Mouse (Mus musculus): ENCODE measurements around the gene Parp6.
A peak's percentile ranks its signal among the peaks of the same experiment; 100 is the strongest.

Parp6 gene

GRCm38 (mm10) chr9:59655958-59656634, 39.0 kb downstream of the Parp6 start, which contains the start of gene Pkm:
Pkm (plus strand) TSS chr9:59656368.
- peak; percentile 97 to 98 for DNase-seq (ENCODE audit: low spot score in 2 of 2)

DNA sequence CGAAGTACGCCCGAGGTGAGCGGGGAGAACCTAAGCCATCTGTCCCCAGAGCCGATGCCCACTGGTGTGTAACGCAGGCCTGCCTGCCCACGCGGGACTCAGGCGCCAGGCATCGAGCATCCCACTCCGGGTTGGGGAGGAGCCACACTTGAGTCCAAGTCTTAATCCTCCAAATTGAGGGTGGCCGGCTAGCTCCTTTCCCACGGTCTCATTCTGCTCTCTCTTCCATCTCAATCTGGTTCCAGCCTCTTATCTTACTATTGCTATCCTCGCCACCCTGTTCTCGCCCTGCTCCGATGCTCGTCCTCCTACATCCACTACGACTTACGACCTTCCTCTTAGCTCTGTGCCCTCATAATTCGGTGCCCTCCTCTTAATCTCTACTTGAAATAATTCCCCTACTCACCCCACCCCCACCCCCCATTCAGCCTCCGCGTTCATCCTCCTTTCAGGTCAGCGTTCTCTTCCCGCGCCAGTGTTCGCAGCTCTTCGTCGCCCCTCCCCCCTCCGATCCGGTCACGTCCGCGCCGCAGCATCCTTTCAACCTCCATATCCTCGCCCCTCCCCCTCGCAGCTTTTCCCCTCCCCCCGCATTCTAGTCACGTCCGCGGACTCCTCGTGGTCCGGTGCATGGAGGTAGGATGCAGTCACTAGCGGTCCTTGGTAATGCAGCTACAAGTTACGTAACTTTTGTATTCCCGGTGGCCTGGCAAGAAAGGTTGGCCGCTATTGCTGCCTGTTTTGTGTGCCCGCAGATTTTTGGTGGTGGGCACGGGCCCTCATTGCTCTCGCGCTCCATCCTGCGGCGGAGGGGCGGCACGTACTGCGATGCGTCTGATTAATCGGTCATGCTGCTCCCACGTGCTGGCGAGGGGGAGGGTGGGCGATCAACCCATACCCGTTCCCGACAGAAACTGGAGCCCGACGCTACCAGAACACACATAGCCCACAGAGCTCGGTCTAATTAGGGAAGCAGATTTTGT, 39.8 kb downstream of the Parp6 start:
- peak; percentile 86 to 90 for DNase-seq (ENCODE audit: low spot score in 2 of 2)

DNA sequence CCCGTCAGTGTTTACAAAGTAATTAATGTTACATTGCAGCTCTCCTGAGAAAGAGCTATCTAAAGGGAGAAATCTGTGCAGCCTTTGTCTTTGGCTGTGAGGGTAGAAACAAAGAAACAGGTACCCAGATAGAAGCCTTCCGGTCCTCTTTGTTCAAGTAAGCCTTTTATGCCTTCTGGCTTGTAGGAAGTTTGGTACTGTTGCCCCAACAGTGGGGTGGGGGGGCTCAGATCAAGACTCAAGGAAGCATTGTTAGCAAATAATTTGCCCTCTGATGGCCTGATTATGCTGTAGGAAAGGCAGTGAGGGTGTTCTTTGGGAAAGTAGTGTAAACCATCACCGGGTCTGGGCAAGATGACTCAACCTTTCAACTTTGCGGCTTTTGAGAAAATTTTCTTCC, 41.1 kb downstream of the Parp6 start:
- DNase-seq (ENCODE audit: low spot score in 2 of 2), result no peak

GRCm38 (mm10) chr9:59659036-59660026, 42.2 kb downstream of the Parp6 start:
- DNase-seq (ENCODE audit: low spot score in 2 of 2), result peak; percentile 76 to 84

DNA sequence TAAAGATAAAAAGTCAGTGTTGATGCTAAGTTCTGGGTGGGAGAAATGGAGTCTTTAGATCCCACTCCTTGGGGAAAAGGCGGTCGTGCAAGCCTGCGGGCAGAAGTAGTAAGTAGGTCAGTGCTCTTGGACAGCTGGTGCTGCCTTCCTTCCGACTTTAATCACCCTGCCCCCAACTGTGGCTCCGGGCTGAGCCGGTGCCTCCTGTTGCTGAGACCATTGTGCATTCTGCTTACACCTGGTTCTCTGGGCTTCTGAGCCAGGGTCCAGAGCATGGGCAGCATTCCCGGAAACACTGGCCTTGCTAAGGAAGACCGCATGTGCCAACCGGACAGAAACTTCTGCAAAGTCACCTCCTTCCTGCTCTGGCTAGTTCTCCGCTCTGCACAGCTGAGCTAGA, 43.3 kb downstream of the Parp6 start:
- no peak for DNase-seq (ENCODE audit: low spot score in 2 of 2)

DNA sequence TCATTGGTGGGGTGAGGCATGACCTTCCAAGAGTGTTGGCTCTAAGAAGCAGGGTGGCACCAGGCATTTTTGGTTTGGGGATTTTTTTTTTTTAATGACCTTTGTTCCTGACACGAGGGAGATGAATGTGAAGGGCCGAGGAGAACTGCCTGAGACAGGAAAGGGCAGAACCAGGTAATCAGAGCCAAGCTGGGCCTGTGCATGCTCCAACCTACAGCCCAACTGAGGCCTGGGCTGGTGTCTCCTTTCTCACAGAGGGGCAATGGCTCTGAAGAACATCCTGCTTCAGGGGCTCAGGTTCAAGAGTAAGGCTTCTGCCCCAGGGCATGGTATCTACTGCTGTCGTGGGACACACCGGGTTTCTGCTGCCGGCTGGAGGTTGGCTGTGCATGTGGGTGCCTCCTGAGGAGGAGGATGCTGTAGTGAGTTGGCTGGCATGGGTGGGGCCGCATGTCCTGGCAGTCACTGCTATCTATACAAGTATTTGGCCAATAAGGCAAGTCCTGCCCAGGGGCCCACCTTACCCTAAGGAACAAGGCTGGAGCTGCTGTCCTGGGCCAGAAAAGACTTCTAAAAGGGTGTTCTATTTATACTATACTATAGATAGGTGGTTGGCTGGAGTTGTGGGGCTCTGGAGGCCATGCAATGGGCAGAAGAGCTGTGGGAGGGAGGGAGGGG, 44.4 kb downstream of the Parp6 start:
- DNase-seq (ENCODE audit: low spot score in 2 of 2), result no peak

DNA sequence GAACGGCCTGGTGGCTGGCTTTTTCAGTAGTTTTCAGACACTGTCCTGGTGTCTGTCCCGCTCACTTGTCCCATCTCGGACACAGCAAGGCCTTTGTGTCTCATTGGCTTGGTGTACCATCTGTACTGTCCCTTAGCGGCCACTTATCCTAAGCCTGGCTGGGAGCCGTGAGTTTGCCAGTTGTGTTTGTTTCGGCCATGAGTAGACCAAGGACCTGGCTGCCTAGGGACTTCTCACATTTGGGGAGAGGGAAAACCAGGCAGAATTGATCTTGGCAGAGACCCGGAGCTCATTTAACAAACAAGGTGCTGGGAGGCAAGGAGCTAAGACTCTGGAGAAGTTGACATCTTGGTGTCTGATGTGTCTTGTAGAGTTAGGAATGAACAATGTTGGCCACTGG, 46.1 kb downstream of the Parp6 start:
- no peak for DNase-seq (ENCODE audit: low spot score in 2 of 2)

- no peak for DNase-seq (ENCODE audit: low spot score in 2 of 2)
Observed at GRCm38 (mm10) chr9:59663957-59664356, 46.9 kb downstream of the Parp6 start.

DNA sequence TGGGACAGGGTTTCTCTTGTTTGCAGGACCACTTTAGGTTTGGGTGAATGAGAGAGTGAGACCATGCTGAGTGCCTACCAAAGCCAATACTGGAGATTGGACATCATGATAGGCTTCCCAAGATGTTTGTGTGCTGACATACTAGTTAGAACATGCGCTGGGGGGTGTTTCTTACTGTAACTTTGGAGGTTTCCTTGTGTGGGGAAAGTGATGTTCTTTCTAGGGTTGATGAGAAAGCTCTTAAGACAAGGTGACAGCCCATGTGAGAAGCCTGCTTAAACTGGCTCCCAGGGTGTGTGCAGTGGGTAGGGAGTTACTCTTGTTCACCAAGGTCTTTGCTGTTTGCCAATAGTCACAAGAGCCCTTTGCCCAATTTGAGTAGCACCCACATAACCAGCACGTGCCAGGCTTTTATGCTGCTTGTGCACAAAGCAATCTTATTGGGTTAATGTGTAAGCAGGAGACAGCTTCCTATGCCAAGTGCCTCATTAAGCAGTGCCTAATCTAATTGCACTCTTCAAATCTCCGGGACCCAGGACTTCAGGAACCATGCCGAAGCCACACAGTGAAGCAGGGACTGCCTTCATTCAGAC, 47.7 kb downstream of the Parp6 start:
- no peak for DNase-seq (ENCODE audit: low spot score in 2 of 2)

GRCm38 (mm10) chr9:59666016-59666415, 48.9 kb downstream of the Parp6 start:
- DNase-seq (ENCODE audit: low spot score in 2 of 2), result no peak

DNA sequence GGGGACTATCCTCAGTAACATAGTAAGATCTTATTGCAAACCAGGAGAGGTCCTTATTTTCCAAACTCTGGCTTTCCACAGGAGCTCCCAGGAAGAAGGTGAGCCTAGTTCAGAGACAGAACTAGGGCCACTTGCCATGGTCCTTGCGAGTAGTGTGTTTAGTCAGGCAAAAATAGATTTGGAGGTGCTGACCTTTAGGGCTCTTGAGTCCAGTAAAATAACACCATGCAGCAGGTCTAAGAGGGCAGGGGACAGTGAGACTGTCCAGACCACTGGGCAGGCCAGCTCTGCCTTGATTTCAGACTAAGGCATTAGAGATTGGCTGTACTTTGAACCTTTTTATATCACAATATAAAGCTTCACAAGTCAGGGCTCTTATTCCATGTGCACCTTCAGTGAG, 49.7 kb downstream of the Parp6 start:
- no peak for DNase-seq (ENCODE audit: low spot score in 2 of 2)

DNA sequence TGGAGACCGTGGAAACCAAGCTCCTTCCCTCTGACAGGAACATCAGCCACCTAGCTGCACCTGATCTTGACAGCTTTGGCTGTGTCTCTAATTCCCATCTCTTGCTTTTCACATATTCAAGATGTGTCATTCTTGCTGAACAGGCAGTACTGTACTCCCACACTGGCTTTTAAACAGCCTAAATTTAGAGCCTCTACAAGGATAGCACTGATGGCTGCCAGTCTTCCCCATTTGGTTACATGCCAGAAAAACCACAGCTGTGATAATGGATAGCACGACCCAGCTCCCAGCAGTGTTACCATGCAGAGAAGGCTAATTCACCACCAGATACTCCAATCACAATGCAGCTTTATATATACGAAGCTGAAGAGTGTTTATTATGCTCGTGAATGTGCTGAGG, 50.2 kb downstream of the Parp6 start:
- no peak for DNase-seq (ENCODE audit: low spot score in 2 of 2)

DNA sequence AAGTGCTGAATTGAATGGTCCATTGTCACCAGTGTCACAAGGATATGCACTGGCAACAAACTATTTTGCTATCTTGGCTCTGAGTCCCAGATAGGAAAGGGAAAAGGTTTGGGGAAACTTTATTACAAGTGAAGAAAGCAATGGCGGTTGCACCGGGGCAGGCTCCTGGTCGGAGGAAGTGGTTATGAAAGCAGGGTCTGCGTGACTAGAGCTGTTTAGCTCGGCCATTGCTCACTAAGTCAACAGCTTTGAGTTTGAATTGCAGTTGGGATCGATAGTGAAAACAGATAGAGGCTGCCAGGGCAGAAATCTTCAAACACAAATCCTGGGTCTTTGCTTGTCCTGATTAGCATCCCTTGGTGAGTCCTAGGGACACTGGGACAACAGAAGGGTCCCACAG, 50.8 kb downstream of the Parp6 start:
- no peak for DNase-seq (ENCODE audit: low spot score in 2 of 2)

GRCm38 (mm10) chr9:59668473-59668872, 51.4 kb downstream of the Parp6 start:
- no peak for DNase-seq (ENCODE audit: low spot score in 2 of 2)

DNA sequence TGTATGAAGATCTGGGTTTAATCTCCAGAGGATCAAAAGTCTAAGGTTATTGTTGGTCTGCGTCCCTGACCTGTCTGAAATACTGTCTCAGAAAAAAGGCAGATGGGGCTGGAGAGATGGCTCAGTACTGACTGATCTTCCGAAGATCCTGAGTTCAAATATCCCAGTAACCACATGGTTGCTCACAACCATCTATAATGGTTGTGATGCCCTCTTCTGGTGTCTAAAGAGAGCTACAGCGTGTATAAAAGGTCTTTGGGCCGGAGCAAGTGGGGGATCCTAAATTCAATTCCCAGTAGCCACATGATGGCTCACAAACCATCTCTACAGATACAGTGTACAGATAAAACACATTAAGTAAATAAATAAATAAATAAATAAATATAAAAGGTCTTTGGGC, 52.1 kb downstream of the Parp6 start:
- no peak for DNase-seq (ENCODE audit: low spot score in 2 of 2)

DNA sequence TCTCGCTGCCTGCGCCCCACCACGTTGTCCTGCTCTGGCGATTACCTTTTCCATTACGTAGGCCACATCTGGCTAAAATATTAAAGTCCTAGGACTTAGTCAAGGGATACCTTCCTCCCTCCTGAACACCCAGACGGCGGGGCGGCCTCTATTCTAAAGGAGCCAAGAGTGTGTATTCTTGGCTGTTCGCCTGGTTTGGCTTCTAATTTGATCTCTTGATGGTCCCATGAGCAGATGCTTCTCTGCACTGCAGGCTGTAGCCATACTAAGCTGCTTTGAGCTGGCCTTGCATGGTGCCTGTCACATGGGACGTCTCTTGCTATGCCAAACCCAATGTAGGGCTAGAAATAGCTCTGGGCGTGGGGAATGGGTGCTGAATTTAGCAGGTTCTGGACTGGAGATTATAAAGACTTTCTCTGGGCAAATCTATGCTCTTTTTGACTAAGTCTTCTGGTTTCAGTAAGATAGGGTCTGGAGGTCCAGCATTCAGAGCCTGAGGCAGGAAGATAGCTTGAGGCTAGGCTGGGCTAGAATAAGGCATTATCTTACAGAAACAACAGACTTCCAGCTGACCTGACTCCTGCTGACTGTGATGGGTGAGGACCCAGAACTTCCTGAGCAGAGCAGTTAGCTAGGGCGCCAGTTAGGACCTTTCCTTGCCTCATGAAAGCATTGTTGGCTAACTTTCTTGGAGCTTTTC, 55.3 kb downstream of the Parp6 start:
- DNase-seq (ENCODE audit: low spot score in 2 of 2), result no peak

GRCm38 (mm10) chr9:59673427-59673826, 56.3 kb downstream of the Parp6 start:
- DNase-seq (ENCODE audit: low spot score in 2 of 2), result no peak

DNA sequence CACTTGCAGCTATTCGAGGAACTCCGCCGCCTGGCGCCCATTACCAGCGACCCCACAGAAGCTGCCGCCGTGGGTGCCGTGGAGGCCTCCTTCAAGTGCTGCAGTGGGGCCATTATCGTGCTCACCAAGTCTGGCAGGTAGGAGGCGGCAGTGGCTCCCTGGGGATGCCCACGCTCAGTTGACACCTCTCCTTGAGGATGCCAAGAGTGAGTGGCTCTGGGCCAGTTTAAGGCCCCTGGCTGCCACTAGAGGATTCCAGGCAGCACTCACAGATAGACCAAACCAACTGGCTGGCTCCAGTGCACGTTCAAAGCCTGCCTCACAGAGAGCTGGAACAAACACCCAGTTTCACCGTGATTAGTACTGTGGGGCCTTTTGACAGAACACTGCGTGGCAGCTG, 58.5 kb downstream of the Parp6 start:
- no peak for DNase-seq (ENCODE audit: low spot score in 2 of 2)

DNA sequence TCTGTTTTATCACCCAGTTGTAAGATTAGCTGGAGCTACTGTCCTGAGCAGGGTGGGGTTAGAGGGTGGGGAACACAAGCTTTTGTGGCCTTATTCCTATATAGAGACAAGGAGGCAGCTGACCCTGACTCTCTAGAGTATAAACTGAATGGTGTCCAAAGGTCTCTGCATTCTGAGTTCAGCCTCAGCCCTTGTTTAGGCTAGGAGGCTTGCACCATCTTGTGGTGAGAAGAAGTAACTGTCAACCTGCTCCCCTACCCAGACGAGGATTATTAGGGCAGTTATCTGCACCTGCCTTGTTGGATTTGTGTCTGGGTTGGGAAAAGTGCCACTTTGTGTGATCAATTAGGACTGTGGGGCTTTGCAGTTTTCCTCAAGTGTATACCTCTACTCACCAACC, 61.2 kb downstream of the Parp6 start:
- no peak for DNase-seq (ENCODE audit: low spot score in 2 of 2)
